Mouse (Mus musculus): ENCODE measurements at regions not wholly inside any gene's neighbourhood (a gene's known extent, or its start where the extent isn't known, plus 50 kb on each side); places are given as distances from the start of the nearest gene placed in this dataset.

GRCm38 (mm10) chr14:98937933-98938332 lies 56.2 kb downstream of the Rpl36a-ps1 start:
- no peak for DNase-seq (ENCODE audit: low spot score in 2 of 2)

- DNase-seq (ENCODE audit: low spot score in 2 of 2): no peak
Observed at GRCm38 (mm10) chr14:98937373-98937772, 56.7 kb downstream of the Rpl36a-ps1 start.

DNA sequence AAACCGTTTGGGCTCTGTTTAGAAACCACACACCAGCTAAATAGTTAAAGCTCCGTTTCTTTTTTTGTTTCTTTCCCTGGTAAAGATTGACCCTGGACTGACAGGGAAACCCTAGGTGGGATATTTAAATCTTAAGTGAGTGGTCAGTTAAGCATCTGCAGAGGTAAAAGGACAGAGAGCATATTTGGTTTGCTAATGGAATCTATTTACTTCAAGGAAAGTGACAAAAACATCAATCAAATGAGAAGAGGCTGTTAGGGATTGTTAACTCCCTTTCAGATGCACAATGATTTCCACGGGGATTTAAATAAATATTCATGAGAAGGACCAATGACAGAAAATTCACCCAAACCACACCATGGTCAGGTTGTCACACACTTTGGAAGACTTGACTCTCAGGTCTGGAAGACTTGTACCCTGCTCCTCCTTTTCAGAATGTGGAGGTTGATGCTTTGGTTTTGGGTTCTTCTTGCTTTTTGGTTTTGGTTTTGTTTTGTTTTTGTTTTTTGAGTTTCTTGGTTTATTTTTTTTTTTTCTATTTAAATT lies 60.7 kb downstream of the Rpl36a-ps1 start:
- DNase-seq (ENCODE audit: low spot score in 2 of 2): no peak

DNA sequence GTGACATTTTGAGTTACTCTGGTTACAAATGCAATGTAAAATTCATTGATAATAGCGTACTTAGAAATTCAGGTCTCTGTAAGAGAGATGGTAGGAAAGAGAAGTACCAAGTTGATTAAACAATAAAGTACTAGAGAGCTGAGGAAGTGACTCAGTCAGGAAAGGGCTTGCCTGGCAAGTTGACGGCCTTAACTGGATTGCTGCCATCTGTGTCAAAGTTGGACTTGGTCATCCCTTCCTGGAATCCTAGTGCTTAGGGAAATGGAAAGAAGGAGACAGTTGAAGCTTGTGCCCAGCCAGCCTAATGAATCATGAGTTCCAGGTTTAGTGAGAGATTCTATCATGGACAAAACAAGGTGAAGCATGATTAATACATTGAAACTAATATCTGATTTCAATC lies 64.8 kb downstream of the Rpl36a-ps1 start:
- peak; percentile 17 to 38 for DNase-seq (ENCODE audit: low spot score in 2 of 2)

GRCm38 (mm10) chr14:98908234-98908633 lies 85.9 kb downstream of the Rpl36a-ps1 start:
- DNase-seq (ENCODE audit: low spot score in 2 of 2): no peak

DNA sequence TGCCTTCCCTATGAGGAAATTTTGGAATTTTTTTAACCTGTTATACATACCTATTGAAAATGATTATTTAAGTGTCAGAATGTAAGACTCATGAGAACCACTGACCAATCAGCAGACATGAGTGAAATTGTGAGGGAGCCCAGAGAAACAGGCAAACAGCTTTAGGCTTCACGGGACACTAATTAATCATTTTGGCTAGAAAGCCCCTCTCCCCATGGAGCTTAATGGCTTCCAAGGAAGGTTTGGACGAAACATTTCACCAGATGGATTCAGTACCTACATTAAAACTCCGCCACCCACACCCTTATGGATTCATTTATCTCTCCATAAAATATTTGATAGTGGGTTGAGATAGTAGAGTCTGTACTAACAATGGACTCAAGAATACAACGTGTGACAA lies 95.2 kb downstream of the Rpl36a-ps1 start:
- DNase-seq (ENCODE audit: low spot score in 2 of 2): no peak

- no peak for DNase-seq (ENCODE audit: low spot score in 2 of 2)
Observed at GRCm38 (mm10) chr14:98897390-98897789, 96.7 kb downstream of the Rpl36a-ps1 start.

GRCm38 (mm10) chr14:98895933-98896332 lies 98.2 kb downstream of the Rpl36a-ps1 start:
- DNase-seq (ENCODE audit: low spot score in 2 of 2): no peak

DNA sequence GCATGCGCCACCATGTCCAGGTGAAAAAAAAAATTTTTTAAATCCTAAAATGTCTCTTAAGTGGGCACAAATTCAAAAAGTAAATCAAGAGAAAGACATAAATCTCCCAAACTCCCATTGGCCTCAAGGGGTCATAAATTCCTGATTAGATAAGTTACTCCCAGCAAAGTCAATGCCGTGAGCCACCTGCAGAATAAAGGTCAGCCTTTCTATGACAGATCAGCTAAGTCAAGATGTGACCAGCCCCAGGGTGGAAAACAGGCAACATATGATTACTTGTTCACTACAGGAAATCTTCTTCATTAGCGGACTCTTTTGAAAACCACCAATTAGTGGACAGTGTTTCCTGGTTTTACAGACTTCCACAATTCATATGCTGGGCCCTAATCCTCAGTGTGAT lies 101.4 kb downstream of the Rpl36a-ps1 start:
- DNase-seq (ENCODE audit: low spot score in 2 of 2): no peak

DNA sequence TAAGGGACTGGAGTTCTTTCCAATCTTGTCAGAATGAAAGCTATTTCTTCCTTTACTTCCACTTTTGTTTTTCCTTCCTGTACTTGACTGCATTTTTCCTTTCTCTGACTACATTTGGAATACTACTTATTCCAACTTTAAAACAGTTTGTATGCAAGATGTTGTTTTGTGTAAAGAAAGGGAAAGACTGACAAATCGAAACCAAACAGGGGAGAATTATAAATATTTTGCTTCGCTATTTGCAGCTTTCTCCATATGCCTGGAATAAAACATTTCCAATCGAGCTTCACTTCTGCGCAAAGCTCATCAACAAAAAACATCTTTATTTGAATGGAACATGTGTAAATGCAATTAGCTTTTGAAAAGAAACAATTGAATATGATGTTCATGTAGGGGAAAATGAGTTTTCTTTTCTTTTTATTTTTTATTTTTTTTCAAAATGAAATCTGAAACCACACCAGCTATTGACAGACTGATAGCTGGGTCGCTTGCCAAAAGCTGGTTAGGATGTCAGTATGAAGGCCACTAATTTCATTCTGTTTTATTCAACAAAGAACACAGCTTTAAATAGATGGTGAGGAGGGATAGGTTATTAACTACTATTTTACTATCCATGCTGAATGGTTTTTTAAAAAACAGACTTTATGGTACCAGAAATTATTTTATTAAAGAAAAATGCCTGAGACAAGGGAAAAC lies 102.7 kb downstream of the Rpl36a-ps1 start:
- DNase-seq (ENCODE audit: low spot score in 2 of 2): no peak

DNA sequence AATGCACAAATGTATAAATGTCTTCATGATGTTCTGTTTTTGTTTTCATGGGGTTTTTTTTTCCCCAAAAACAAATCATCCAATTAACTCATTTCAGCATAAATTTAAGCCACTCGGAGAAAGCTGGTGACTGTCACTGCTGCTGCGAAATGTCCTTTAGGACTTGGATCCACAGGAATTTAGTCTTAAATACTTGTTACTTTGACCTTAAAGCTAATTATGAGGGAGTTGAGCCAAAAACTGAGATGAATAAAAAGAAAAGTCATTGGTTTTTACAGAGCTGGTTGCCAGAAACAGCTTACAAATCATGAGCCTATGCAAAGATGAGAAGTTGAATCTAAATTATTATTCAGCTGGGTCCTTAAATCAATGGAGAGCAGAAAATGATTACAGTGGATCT lies 106.5 kb downstream of the Rpl36a-ps1 start:
- no peak for DNase-seq (ENCODE audit: low spot score in 2 of 2)

- DNase-seq (ENCODE audit: low spot score in 2 of 2): no peak
Observed at GRCm38 (mm10) chr14:98886982-98887381, 107.1 kb downstream of the Rpl36a-ps1 start.

DNA sequence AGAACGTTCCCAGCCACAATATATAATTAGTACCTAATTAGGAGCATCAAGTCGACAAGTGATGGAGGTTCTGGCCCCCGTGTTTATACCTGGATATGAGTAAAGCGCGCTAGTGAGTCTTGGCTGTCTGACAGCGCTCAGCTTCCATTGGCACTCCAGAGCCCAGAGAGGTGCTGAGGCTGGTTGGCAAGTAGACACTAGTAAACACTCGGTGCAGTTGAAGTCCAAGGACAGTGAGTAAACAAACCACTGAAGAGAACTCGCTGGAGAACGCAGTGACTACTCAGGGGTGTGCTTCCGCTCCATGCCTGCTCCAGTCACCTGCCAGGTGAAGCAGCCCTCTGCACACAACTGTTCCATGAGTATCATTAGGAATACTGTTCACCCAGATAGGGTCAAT lies 111.5 kb downstream of the Rpl36a-ps1 start:
- DNase-seq (ENCODE audit: low spot score in 2 of 2): no peak

DNA sequence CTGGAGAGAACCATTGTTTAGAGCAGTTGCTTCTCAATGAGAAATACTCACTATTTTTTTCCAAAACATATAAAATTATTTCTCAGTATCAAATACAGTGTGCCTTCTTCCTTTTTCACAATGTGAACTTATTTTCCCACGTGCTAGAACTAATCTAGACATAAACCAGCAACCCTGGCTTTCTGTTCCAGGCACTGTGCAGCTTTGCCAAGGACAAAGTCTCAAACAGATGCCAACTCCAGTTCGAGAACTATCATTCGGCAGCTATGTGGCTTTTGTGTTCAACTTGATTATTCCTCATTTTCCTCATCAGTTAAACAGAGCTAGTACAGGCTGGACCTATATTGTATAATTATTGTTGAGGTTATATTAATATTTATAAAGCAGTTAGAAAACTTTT lies 116.2 kb downstream of the Rpl36a-ps1 start:
- DNase-seq (ENCODE audit: low spot score in 2 of 2): no peak

- DNase-seq (ENCODE audit: low spot score in 2 of 2): no peak
Observed at GRCm38 (mm10) chr14:98873446-98873845, 120.7 kb downstream of the Rpl36a-ps1 start.

DNA sequence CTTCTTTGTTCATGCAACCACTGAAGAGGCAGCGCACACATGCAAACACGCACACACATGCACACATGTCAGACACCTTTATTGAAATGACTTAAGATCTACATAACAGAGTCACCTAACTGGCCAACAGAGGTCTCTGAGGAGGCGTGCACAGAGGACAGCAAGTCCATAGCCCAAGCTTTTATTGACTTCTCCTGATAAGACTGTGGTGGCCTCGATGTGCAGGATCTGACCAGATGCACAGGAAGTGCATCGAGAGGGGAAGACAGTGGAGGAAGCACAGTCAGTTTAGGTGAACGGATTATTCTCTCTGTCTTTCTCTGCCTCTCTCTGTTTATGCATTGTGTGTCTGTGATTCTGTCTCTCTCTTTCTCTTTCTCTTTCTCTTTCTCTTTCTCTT lies 124.2 kb downstream of the Rpl36a-ps1 start:
- no peak for DNase-seq (ENCODE audit: low spot score in 2 of 2)

GRCm38 (mm10) chr14:98866880-98867279 lies 127.2 kb downstream of the Rpl36a-ps1 start:
- no peak for DNase-seq (ENCODE audit: low spot score in 2 of 2)

DNA sequence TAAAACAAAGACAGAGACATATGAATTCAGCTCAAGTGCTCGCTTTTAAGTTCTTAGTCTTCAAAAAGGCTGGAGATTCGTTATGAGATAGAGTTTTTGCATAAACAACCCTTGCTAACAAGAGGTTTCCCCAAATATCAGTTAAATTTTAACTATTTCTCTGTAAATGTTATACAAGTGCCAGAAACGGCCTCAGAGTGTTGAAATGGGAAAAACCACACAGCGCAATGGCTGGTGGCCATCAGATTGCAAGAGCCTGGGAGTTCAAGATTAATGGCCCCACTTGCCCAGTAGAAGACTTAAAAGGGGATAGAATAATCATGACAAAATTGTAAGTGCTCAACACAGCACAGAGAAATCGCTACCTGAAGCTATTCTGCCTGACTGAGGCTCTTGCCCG lies 130.1 kb downstream of the Rpl36a-ps1 start:
- DNase-seq (ENCODE audit: low spot score in 2 of 2): no peak

- DNase-seq (ENCODE audit: low spot score in 2 of 2): no peak
Observed at GRCm38 (mm10) chr14:98863598-98863997, 130.5 kb downstream of the Rpl36a-ps1 start.

DNA sequence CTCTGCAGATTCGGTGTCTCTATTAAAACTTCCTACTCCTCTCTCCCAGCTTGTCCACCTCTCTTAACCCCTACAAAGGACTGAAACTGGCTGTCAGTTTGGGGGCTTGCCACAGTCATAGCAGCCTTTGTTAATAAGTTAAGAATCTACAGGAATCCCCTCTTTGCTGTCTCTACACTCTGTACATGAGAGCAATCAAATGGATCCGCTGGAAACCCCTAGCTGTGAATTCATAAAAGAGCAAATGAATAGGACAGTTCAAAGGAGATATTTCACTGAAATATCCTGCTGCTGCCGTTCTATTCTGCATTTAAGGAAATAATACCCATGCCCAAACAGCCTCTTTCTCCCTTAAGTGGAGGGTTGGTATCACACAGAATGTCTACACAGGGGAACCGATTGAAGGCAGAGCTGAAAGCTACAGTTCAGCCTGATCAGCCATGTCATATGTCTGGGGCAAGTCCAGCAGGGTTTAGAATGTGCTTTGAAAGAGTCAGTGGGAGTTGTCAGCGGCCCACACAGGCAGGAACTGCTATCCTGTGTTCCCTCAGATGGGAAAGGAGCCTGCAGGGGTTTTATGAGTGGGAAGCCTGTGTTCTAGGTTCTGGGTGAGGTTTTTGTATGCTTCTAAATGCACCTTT lies 131.9 kb downstream of the Rpl36a-ps1 start:
- DNase-seq (ENCODE audit: low spot score in 2 of 2): no peak

DNA sequence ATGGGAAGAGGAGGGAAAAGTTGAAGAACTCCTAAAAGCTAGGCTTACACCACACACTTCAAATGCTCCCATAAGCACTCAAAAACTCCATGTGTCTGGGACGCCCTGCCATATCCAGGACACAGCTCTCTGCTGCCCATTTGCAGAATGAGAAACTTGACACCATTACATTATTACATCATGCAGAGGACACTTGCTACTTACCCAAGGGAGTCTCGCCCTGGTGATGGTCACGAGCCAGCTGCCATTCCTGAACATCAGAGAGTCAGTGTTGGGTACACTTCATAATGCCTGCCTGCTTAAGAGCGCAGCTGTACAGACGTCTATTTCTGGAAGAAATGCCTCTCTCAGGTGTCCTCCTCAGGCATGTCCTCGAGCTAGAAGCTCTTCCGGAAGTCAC lies 135.3 kb downstream of the Rpl36a-ps1 start:
- DNase-seq (ENCODE audit: low spot score in 2 of 2): no peak

GRCm38 (mm10) chr14:98848500-98848899 lies 145.6 kb downstream of the Rpl36a-ps1 start:
- no peak for DNase-seq (ENCODE audit: low spot score in 2 of 2)

- DNase-seq (ENCODE audit: low spot score in 2 of 2): no peak
Observed at GRCm38 (mm10) chr14:98844221-98844620, 149.9 kb downstream of the Rpl36a-ps1 start.

Data from urinary bladder, postnatal 36 days (tissue).